Mouse (Mus musculus) forebrain, postnatal 0 days (tissue): ENCODE results near the gene Commd2. TPM values are rescaled to one million over a fixed set of nuclear protein-coding genes. Genes with fewer than 3 reads are reported as not detected.

ENCODE experiments used
- ATAC-seq: fragments of 200-750 bp; cut with Nextera tagmentation; 2 replicates; pipeline ENCODE4 v1.8.0; 2017; ENCODE audit warnings: mild to moderate bottlenecking, moderate library complexity
- DNase-seq: peaks from one replicate; pipeline ENCODE4 v3.0.0-alpha.2; 2015
- H3K27ac ChIP-seq: fragments of 300-500 bp; sonication (generic); 2 replicates; pipeline ENCODE4 v1.5.1; 2014; ENCODE audit warnings: low read depth, mild to moderate bottlenecking, antibody characterized with exemption, low read length, moderate library complexity, mixed read lengths
- H3K27me3 ChIP-seq: fragments of 300-500 bp; sonication (generic); 2 replicates; pipeline ENCODE4 v1.6.1; 2014; ENCODE audit warnings: mild to moderate bottlenecking, low read length, mixed read lengths; ENCODE audit not compliant: insufficient read depth
- H3K36me3 ChIP-seq: fragments of 300-500 bp; sonication (generic); 2 replicates; pipeline ENCODE4 v1.6.1; 2014; ENCODE audit warnings: mild to moderate bottlenecking, moderate library complexity; ENCODE audit not compliant: insufficient read depth
- H3K4me1 ChIP-seq: fragments of 300-500 bp; sonication (generic); 2 replicates; pipeline ENCODE4 v1.6.1; 2014; ENCODE audit warnings: antibody characterized with exemption; ENCODE audit not compliant: insufficient read depth
- H3K4me2 ChIP-seq: fragments of 300-500 bp; sonication (generic); 2 replicates; pipeline ENCODE4 v1.6.1; 2014; ENCODE audit warnings: low read depth, mild to moderate bottlenecking, moderate library complexity
- H3K4me3 ChIP-seq: fragments of 300-500 bp; sonication (generic); 2 replicates; pipeline ENCODE4 v1.5.1; 2014; ENCODE audit warnings: low read depth, low read length, mixed read lengths
- H3K9ac ChIP-seq: fragments of 300-500 bp; sonication (generic); 2 replicates; pipeline ENCODE4 v1.6.1; 2014; ENCODE audit warnings: mild to moderate bottlenecking
- H3K9me3 ChIP-seq: fragments of 300-500 bp; sonication (generic); 2 replicates; pipeline ENCODE4 v1.6.1; 2016; ENCODE audit warnings: low read length
- CTCF ChIP-seq: sonication (generic); IDR thresholded peaks from 2 replicates; pipeline ENCODE4 v1.5.1; 2016; ENCODE audit warnings: antibody characterized with exemption, control low read depth, low read depth
- WGBS: fragments of 180-500 bp; shearing (Covaris S2); extraction: QIAGEN DNeasy Blood & Tissue Kit; methylation state at CpG from one replicate; pipeline ENCODE4 v1.1.7; 2014; 5-methylcytosine and 5-hydroxymethylcytosine counted together
- polyA plus RNA-seq: library from polyadenylated mRNA; unstranded; fragments of >200 nt; fragmentation: Nextera tagmentation; extraction: Ambion mirVana; gene quantifications from 2 replicates; pipeline ENCODE4 v1.2.1, GENCODE M21; 2015
- total RNA-seq: library from RNA; depleted of rRNA; stranded (reverse); fragments of >200 nt; gene quantifications from 2 replicates; pipeline ENCODE4 v1.2.3, GENCODE M21; 2014

Gene Commd2
- total and polyA plus RNA-seq, 2 experiments from 2014 or later, result 34.6 to 89.7 TPM

GRCm38 (mm10) chr3:57651865-57652259 is 347 bp upstream of the Commd2 start:
- DNase-seq, result no peak
- Histone ChIP-seq H3K27ac (0 out of 2 replicates have a peak overlapping the region, but pooled peaks have one; percentile 85), H3K4me2 (peak overlapping the region; percentile 70), H3K4me3 (peak overlapping the region; percentile 77), H3K9me3 (no peaks in the 10 kb centered on the region), H3K4me1 (peaks cover 3% of the 10 kb centered on the region; the same call in 1 of the 2 replicates), H3K27me3 (no peaks in the 10 kb centered on the region), H3K36me3 (no peaks in the 10 kb centered on the region), H3K9ac (peak overlapping the region; percentile 64; the same call in 1 of the 2 replicates)
- 61% methylated on average over 3 of the region's 3 CpGs for WGBS
- ATAC-seq, result peak; percentile 26
- TF ChIP-seq CTCF, result no peak

DNA sequence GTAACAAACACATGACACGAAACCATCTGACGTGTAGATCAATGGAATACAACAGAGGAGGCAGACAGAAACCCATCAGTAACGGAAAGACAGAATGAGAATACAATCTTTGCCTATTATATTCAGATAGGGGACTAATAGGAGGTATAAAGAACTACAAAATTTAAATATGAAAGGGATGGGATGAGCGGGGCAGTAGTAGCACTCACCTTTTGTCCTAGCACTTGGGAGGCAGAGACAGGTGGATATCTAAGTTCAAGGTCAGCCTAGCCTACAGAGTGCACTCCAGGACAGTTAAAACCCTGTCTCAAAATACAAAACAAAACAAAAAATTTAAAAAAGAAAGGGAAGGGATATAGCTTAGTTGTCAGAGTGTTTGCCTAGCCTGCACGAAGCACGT is 8.3 kb downstream of the Commd2 start:
- ATAC-seq (no peak), DNase-seq (no peak)
- Histone ChIP-seq H3K27me3 (no peaks in the 10 kb centered on the region), H3K4me3 (no peak overlapping the region), H3K36me3 (peaks cover 13% of the 10 kb centered on the region), H3K9me3 (no peaks in the 10 kb centered on the region), H3K4me1 (no peaks in the 10 kb centered on the region), H3K27ac (no peak overlapping the region), H3K9ac (no peak overlapping the region), H3K4me2 (no peak overlapping the region)
- TF ChIP-seq CTCF, result no peak
- WGBS, result 94% methylated on average over 6 of the region's 6 CpGs

- Histone ChIP-seq H3K27ac (no peak overlapping the region), H3K4me2 (no peak overlapping the region), H3K27me3 (no peaks in the 10 kb centered on the region), H3K9me3 (no peaks in the 10 kb centered on the region), H3K9ac (no peak overlapping the region), H3K36me3 (0 out of 2 replicates have a peak, but pooled peaks cover 5% of the 10 kb centered on the region), H3K4me1 (no peaks in the 10 kb centered on the region), H3K4me3 (no peak overlapping the region)
- TF ChIP-seq CTCF, result no peak
- WGBS, result 75% methylated on average over 6 of the region's 6 CpGs
- DNase-seq, result no peak
- ATAC-seq, result no peak
Measured at GRCm38 (mm10) chr3:57637596-57637995, 13.9 kb downstream of the Commd2 start.

DNA sequence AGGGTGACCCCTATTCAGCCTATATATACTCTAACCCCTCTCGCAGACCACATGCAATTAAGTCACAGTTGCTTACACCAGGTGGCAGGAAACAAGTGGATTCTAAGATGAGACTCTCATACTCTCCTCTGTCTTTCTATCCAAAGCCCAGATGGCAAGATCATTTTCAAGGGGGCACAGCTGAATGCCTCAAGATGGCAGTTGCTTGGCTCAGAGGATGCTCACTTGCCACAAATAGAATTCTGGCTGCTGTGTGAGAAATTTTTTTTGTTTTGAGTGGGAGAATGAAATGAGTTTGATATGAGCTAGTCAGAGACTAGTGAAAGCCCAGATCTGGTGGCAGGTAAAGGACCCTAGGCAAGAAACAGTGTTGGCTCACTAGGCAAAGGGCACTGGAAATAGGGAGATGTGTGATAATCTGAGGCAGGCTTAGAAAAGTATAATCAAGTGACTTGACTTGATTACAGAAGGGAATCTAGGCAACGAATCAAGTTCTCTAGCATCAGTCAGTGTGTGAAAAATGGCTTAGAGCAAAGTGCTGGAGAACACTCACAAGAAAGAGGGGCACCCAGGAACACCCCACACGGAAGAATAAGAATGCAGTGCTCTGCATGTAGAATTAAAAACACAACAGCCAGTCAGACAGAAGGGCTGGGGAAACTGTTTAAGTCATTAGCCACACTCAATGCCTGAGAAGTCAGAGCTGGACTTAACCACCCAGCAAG is 16.6 kb downstream of the Commd2 start:
- peak; percentile 90 for ATAC-seq
- Histone ChIP-seq H3K27ac (peak overlapping the region; percentile 5; the same call in 1 of the 2 replicates), H3K4me3 (no peak overlapping the region), H3K4me2 (no peak overlapping the region), H3K27me3 (no peaks in the 10 kb centered on the region), H3K9ac (no peak overlapping the region), H3K36me3 (no peaks in the 10 kb centered on the region), H3K9me3 (no peaks in the 10 kb centered on the region), H3K4me1 (no peaks in the 10 kb centered on the region)
- WGBS, result 62% methylated on average over 3 of the region's 3 CpGs
- DNase-seq, result peak; percentile 68
- TF ChIP-seq CTCF, result no peak

DNA sequence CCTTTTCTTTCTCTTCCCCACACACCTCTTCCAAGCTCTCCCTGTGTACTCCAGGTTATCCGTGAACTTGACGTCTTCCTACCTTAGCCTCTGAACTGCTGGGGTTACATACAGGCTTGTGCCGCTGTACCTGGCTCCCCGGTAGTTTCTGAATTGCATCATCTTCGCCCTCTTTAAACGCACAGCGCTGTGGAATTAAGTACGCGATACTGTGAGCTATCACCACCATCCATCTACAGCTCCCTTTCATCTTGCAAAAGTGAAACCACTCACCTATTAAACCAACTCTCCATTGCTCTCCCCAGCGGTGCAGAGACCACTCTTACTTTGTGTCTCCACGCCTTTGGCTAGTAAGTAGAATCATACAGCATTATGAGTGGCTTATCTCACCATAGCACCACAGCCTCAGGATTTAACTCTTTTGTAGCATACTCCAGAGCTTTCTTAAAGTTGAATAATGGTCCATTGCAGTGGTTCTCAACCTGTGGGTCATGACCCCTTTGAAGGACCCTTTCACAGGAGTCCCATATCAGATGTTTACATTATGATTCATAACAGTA is 24.5 kb downstream of the Commd2 start:
- DNase-seq (no peak), ATAC-seq (no peak)
- TF ChIP-seq CTCF, result no peak
- Histone ChIP-seq H3K4me3 (no peak overlapping the region), H3K27ac (no peak overlapping the region), H3K4me2 (no peak overlapping the region), H3K9ac (no peak overlapping the region), H3K4me1 (no peaks in the 10 kb centered on the region), H3K9me3 (no peaks in the 10 kb centered on the region), H3K36me3 (no peaks in the 10 kb centered on the region), H3K27me3 (no peaks in the 10 kb centered on the region)
- WGBS, result 86% methylated on average over 11 of the region's 11 CpGs

DNA sequence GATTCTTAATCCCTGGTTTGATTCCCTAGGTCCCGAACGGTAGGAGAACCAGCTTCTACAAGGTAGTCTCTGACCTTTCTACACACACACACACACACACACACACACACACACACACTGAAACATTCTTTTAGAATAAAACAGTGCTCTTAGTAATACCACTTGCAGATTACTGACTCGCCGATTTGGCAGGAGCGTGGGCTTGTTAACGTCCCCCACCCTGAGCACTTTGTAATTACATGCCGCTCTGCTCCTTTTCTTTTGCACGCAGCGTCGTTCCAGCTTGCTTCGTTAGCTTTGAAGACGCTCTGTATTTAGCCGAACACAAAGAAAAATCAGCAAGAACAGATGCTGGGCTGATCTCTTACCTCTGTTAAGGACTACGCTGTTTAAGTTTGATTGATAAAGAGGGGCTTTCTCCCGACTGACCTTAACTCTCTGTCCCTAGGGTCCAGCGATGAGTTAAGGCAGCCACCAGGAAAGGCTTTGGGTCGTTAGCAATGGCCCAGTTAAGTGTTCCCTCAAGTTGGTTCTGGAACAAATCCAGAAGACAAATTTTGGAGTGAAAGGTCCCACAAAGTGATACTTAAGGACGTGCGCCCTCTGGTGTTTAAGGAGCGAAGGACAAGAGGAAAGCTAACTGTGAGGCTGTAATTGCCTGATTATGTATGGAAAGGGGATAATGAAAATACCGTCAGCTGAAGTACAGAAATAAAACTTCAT is 26.1 kb downstream of the Commd2 start:
- WGBS, result 2% methylated on average over 21 of the region's 21 CpGs
- TF ChIP-seq CTCF, result peak; percentile 91
- H3K27ac ChIP-seq, result peak overlapping the region; percentile 45; the same call in 1 of the 2 replicates

DNA sequence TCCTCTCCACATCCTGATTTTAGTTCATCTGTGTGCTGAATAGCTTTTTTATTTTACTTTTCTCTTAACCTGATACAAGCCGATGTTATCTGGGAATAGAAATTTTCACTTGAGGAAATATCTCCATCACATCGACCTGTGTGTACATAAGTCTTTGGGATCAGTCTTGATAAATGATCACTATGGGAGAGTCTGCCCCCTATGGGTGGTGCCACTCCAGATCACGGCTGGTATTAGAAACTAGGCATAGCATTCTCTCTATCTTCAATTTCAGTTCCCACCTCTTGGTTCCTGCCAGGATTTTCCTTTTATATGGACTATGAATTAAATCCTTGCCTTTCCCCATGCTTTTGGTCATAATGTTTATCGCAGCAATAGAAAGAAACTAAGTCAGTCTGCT is 31.8 kb downstream of the Commd2 start:
- no peaks in the 10 kb centered on the region for H3K4me1 ChIP-seq
- no peak overlapping the region for H3K9ac ChIP-seq
- H3K27ac ChIP-seq, result no peak overlapping the region
- TF ChIP-seq CTCF, result peak; percentile 29; the same call in 1 of the 2 replicates
- no peak for DNase-seq
- WGBS, result 73% methylated on average over 4 of the region's 4 CpGs
- no peaks in the 10 kb centered on the region for H3K36me3 ChIP-seq
- no peaks in the 10 kb centered on the region for H3K9me3 ChIP-seq
- no peak for ATAC-seq
- no peak overlapping the region for H3K4me2 ChIP-seq
- no peak overlapping the region for H3K4me3 ChIP-seq
- H3K27me3 ChIP-seq, result no peaks in the 10 kb centered on the region

More for the DNA sequence above, 26.1 kb downstream of the Commd2 start:
- H3K27me3 ChIP-seq, result no peaks in the 10 kb centered on the region
- peak overlapping the region; percentile 40 for H3K4me3 ChIP-seq
- H3K36me3 ChIP-seq, result no peaks in the 10 kb centered on the region
- no peaks in the 10 kb centered on the region for H3K4me1 ChIP-seq
- ATAC-seq, result peak; percentile 88
- peak overlapping the region; percentile 78 for H3K4me2 ChIP-seq
- peak overlapping the region; percentile 49 for H3K9ac ChIP-seq
- H3K9me3 ChIP-seq, result no peaks in the 10 kb centered on the region
- peak; percentile 93 for DNase-seq
